Mouse (Mus musculus): ENCODE data around the gene Mgst3. TPM values are rescaled to one million over a fixed set of nuclear protein-coding genes. Genes with fewer than 3 reads are reported as not detected.

Gene Mgst3
- total and polyA plus RNA-seq, 3 experiments, result 10.9 to 34.4 (median 22.7) TPM

DNA sequence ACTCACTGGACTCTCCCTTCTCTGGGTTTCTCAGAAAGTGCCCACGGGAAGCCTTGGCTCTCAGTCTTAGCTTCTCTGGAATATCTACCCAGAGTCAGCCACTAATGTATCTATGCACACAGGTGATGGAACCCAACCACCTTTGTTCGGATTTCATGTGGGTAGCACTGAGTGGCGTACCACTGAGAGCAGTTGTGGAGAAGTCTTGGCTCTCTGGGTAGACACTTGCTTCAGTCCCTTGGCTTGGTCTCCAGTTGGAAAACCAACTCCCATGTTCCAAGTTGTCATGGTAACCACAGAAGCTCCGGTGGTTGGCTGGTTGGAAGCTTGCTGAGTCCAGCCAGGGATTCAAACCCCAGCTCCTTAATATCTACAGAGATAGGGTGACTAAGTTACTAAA lies 16.0 kb upstream of the Mgst3 start:
- Histone ChIP-seq H3K9me3 (replicated peaks) (no peaks in the 10 kb centered on the region), H3K4me3 (ENCODE audit: low read depth, low read length) (no peak overlapping the region), H3K36me3 (replicated peaks) (no peaks in the 10 kb centered on the region), H3K27me3 (ENCODE audit: insufficient read depth, low read length) (peaks cover 13% of the 10 kb centered on the region; the same call in 1 of the 2 replicates), H3K4me1 (ENCODE audit: insufficient read depth, low read depth, low read length) (no peaks in the 10 kb centered on the region)
- DNase-seq (ENCODE audit: low spot score), result no peak
- ATAC-seq (ENCODE audit: extremely low read depth, insufficient number of reproducible peaks, low FRiP score, poor library complexity, severe bottlenecking), result no peak
- no peak for TF ChIP-seq GATA2 (IDR thresholded peaks at IDR 0.05; ENCODE audit: borderline replicate concordance, low read depth, low read length)
- no peak for TF ChIP-seq CTCF (IDR thresholded peaks at IDR 0.05; ENCODE audit: low read depth, low read length)
- no peak for TF ChIP-seq GATA1 (IDR thresholded peaks at IDR 0.05; ENCODE audit: borderline replicate concordance, low read length)
- no peak for TF ChIP-seq TAL1 (conservative IDR thresholded peaks at IDR 0.05; ENCODE audit: low read depth, low read length)
- no peak for TF ChIP-seq POLR2AphosphoS5 (IDR thresholded peaks at IDR 0.05; ENCODE audit: insufficient replicate concordance, low read depth, low read length)

DNA sequence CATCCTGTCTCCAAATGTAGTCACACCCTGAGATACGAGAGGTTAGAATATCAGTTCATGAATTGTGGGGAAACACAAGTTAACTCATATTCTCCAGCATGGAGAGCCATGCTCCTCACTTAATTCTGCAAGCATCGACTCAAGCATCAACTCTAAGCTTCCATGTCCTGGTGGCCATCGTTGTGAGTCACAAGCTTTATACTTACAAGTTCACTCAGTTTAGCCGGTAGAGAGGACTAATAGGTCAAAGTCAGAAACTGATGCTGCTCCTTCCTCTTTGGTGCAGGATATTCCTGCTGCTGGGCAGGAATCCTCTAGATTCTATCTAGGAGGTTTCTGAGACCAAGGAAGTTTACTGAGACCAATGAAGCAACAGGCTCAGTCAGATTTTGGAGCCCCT lies 11.6 kb upstream of the Mgst3 start:
- TF ChIP-seq TAL1 (conservative IDR thresholded peaks at IDR 0.05; ENCODE audit: low read depth, low read length), result no peak
- TF ChIP-seq GATA1 (IDR thresholded peaks at IDR 0.05; ENCODE audit: borderline replicate concordance, low read length), result no peak
- no peak for TF ChIP-seq POLR2AphosphoS5 (IDR thresholded peaks at IDR 0.05; ENCODE audit: insufficient replicate concordance, low read depth, low read length)
- no peak for TF ChIP-seq GATA2 (IDR thresholded peaks at IDR 0.05; ENCODE audit: borderline replicate concordance, low read depth, low read length)
- TF ChIP-seq CTCF (IDR thresholded peaks at IDR 0.05; ENCODE audit: low read depth, low read length), result no peak
- H3K27me3 ChIP-seq (ENCODE audit: insufficient read depth, low read length), result 0 out of 2 replicates have a peak, but pooled peaks cover 6% of the 10 kb centered on the region
- ATAC-seq (ENCODE audit: extremely low read depth, insufficient number of reproducible peaks, low FRiP score, poor library complexity, severe bottlenecking), result no peak
- DNase-seq (ENCODE audit: low spot score), result no peak
- no peak overlapping the region for H3K4me3 ChIP-seq (ENCODE audit: low read depth, low read length)
- no peaks in the 10 kb centered on the region for H3K36me3 ChIP-seq (replicated peaks)
- H3K4me1 ChIP-seq (ENCODE audit: insufficient read depth, low read depth, low read length), result no peaks in the 10 kb centered on the region
- no peaks in the 10 kb centered on the region for H3K9me3 ChIP-seq (replicated peaks)

DNA sequence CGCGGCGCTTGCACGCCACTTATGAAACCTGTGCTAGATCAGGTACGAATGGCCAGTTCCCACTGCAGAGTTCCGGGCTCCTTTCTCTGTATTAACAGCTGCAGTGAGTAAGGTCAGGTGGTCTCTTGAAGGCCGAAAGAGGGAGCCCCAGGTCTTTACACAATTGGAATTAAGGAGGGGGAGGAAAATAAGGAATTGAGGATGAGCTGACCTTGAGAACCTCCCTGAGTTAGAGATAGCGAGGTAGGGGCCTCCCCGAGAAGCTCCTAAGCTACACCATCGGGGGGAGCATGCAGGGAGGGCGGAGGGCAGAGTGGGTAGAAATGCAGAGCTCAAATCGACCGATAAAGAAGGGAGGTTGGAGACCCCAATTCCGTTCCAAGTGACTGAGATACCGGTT lies 360 bp downstream of the Mgst3 start:
- ATAC-seq (ENCODE audit: extremely low read depth, insufficient number of reproducible peaks, low FRiP score, poor library complexity, severe bottlenecking) (peak; percentile 23; the same call in 1 of the 2 replicates), DNase-seq (ENCODE audit: low spot score) (peak; percentile 26)
- Histone ChIP-seq H3K9me3 (replicated peaks) (no peaks in the 10 kb centered on the region), H3K36me3 (replicated peaks) (no peaks in the 10 kb centered on the region), H3K4me1 (ENCODE audit: insufficient read depth, low read depth, low read length) (peaks cover 27% of the 10 kb centered on the region), H3K4me3 (ENCODE audit: low read depth, low read length) (peak overlapping the region; percentile 75), H3K27me3 (ENCODE audit: insufficient read depth, low read length) (peaks cover 14% of the 10 kb centered on the region)
- TF ChIP-seq TAL1 (conservative IDR thresholded peaks at IDR 0.05; ENCODE audit: low read depth, low read length) (no peak), GATA2 (IDR thresholded peaks at IDR 0.05; ENCODE audit: borderline replicate concordance, low read depth, low read length) (no peak), POLR2AphosphoS5 (IDR thresholded peaks at IDR 0.05; ENCODE audit: insufficient replicate concordance, low read depth, low read length) (no peak), GATA1 (IDR thresholded peaks at IDR 0.05; ENCODE audit: borderline replicate concordance, low read length) (no peak), CTCF (IDR thresholded peaks at IDR 0.05; ENCODE audit: low read depth, low read length) (no peak)

DNA sequence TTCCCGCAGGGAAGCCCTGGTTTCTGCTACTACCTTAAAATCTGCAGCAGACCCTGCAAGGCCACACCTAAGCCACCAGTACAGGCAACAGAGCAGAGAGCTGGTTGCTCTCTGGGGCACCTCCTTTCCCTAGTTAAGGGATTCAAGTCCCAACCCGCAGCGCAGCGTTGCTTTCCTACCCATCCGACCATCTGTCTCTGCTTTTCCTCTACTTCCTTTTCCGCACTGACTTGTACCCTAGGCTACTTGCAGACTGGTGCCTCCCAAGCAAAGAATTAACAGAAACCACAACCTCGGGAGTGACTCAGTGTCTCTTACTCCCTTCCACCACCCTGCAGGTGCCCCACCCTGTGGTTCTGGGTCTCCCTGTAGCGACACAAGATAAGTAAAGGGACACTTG lies 954 bp downstream of the Mgst3 start:
- Histone ChIP-seq H3K4me3 (ENCODE audit: low read depth, low read length) (peak overlapping the region; percentile 75), H3K4me1 (ENCODE audit: insufficient read depth, low read depth, low read length) (peaks cover 27% of the 10 kb centered on the region), H3K9me3 (replicated peaks) (no peaks in the 10 kb centered on the region), H3K36me3 (replicated peaks) (no peaks in the 10 kb centered on the region), H3K27me3 (ENCODE audit: insufficient read depth, low read length) (peaks cover 14% of the 10 kb centered on the region)
- DNase-seq (ENCODE audit: low spot score) (peak; percentile 49), ATAC-seq (ENCODE audit: extremely low read depth, insufficient number of reproducible peaks, low FRiP score, poor library complexity, severe bottlenecking) (peak; percentile 63)
- TF ChIP-seq TAL1 (conservative IDR thresholded peaks at IDR 0.05; ENCODE audit: low read depth, low read length), result no peak
- no peak for TF ChIP-seq GATA2 (IDR thresholded peaks at IDR 0.05; ENCODE audit: borderline replicate concordance, low read depth, low read length)
- no peak for TF ChIP-seq CTCF (IDR thresholded peaks at IDR 0.05; ENCODE audit: low read depth, low read length)
- TF ChIP-seq POLR2AphosphoS5 (IDR thresholded peaks at IDR 0.05; ENCODE audit: insufficient replicate concordance, low read depth, low read length), result no peak
- TF ChIP-seq GATA1 (IDR thresholded peaks at IDR 0.05; ENCODE audit: borderline replicate concordance, low read length), result no peak

DNA sequence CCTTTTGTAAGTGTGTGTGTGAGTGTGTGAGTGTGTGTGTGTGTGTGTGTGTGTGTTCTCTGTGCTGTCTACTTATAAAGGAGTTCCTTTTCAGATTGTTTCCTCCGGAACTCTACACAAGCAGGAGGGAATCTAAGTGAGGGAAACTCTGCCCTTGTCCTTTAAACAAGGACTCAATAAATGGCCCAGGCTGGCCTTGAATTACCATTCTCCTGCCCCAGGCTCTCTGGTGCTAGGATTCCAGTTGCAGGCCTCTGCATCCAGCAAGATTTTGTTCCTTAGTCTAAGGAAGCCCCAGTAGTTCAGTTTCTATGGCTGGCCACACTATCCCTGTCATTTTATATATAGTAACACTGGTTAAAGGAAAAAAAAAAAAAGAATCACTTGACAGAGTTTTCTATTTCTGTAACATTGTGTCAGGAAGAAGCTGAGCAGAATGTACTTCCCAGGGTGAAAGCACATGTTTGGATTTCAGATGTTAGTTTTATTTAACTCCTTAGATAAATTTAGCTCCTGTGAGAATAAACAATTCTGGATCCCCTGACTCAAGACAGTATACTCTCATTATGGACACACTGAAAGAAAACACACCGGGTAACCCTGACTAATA lies 1.5 kb downstream of the Mgst3 start:
- peaks cover 28% of the 10 kb centered on the region for H3K4me1 ChIP-seq (ENCODE audit: insufficient read depth, low read depth, low read length)
- H3K9me3 ChIP-seq (replicated peaks), result no peaks in the 10 kb centered on the region
- peak overlapping the region; percentile 75; the same call in 1 of the 2 replicates for H3K4me3 ChIP-seq (ENCODE audit: low read depth, low read length)
- H3K36me3 ChIP-seq (replicated peaks), result no peaks in the 10 kb centered on the region
- peaks cover 14% of the 10 kb centered on the region for H3K27me3 ChIP-seq (ENCODE audit: insufficient read depth, low read length)
- ATAC-seq (ENCODE audit: extremely low read depth, insufficient number of reproducible peaks, low FRiP score, poor library complexity, severe bottlenecking) (no peak), DNase-seq (ENCODE audit: low spot score) (no peak)
- TF ChIP-seq TAL1 (conservative IDR thresholded peaks at IDR 0.05; ENCODE audit: low read depth, low read length) (no peak), CTCF (IDR thresholded peaks at IDR 0.05; ENCODE audit: low read depth, low read length) (no peak), GATA1 (IDR thresholded peaks at IDR 0.05; ENCODE audit: borderline replicate concordance, low read length) (no peak), POLR2AphosphoS5 (IDR thresholded peaks at IDR 0.05; ENCODE audit: insufficient replicate concordance, low read depth, low read length) (no peak), GATA2 (IDR thresholded peaks at IDR 0.05; ENCODE audit: borderline replicate concordance, low read depth, low read length) (no peak)

DNA sequence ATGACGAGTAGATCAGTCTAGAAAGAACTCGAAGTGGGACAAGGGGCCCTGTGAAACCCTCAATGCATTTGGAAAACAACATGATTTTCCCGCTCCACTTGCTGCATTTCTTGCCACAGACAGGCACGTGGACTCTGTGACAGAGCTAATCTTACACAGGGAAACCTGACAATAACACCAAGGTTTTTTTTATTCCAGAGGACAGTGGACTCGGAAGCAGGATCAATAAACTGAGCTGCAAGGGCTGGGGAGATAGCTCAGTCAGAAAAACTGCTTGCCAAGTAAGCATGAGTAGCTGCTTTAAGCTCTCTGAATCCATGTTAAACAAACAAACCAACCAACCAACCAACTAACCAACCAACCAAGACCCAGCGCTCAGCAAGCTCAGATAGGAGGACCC lies 2.4 kb downstream of the Mgst3 start:
- ATAC-seq (ENCODE audit: extremely low read depth, insufficient number of reproducible peaks, low FRiP score, poor library complexity, severe bottlenecking) (no peak), DNase-seq (ENCODE audit: low spot score) (no peak)
- no peaks in the 10 kb centered on the region for H3K36me3 ChIP-seq (replicated peaks)
- no peak overlapping the region for H3K4me3 ChIP-seq (ENCODE audit: low read depth, low read length)
- peaks cover 35% of the 10 kb centered on the region for H3K4me1 ChIP-seq (ENCODE audit: insufficient read depth, low read depth, low read length)
- TF ChIP-seq GATA1 (IDR thresholded peaks at IDR 0.05; ENCODE audit: borderline replicate concordance, low read length), result no peak
- no peaks in the 10 kb centered on the region for H3K9me3 ChIP-seq (replicated peaks)
- peaks cover 10% of the 10 kb centered on the region for H3K27me3 ChIP-seq (ENCODE audit: insufficient read depth, low read length)

Data from G1E (cell line).